Mouse (Mus musculus) lung, postnatal 10 days (tissue): ENCODE results near the gene Tmem131l.
"Not testable (repeated sequence)": the region's sequence is repeated elsewhere in the genome, so short reads cannot be mapped to it uniquely, and the experiment has no call there.

Source experiments
- DNase-seq: peaks from one replicate; pipeline ENCODE4 v3.0.0; 2021

Tmem131l gene

GRCm38 (mm10) chr3:83902943-83903342 lies 137.0 kb downstream of the Tmem131l start:
- DNase-seq: no peak

GRCm38 (mm10) chr3:83902459-83902858 lies 137.5 kb downstream of the Tmem131l start:
- DNase-seq: no peak

GRCm38 (mm10) chr3:83900756-83901373 lies 139.1 kb downstream of the Tmem131l start:
- no peak for DNase-seq

GRCm38 (mm10) chr3:83899556-83899955 lies 140.4 kb downstream of the Tmem131l start:
- peak; percentile 72 for DNase-seq

- no peak for DNase-seq
These were observed 141.7 kb downstream of the Tmem131l start for GRCm38 (mm10) chr3:83898246-83898645.

- no peak for DNase-seq
These were observed 144.2 kb downstream of the Tmem131l start for GRCm38 (mm10) chr3:83895811-83896210.

GRCm38 (mm10) chr3:83895111-83895510 lies 144.9 kb downstream of the Tmem131l start:
- no peak for DNase-seq

GRCm38 (mm10) chr3:83885163-83885562 lies 154.8 kb downstream of the Tmem131l start:
- DNase-seq: no peak

GRCm38 (mm10) chr3:83879261-83880050 lies 160.5 kb downstream of the Tmem131l start:
- DNase-seq: not testable (repeated sequence)

- no peak for DNase-seq
These were observed 161.2 kb downstream of the Tmem131l start for GRCm38 (mm10) chr3:83878801-83879200.

- DNase-seq: no peak
These were observed 163.7 kb downstream of the Tmem131l start for GRCm38 (mm10) chr3:83876299-83876698.

GRCm38 (mm10) chr3:83875078-83875477 lies 164.9 kb downstream of the Tmem131l start:
- DNase-seq: not testable (repeated sequence)

GRCm38 (mm10) chr3:83872853-83873252 lies 167.1 kb downstream of the Tmem131l start:
- not testable (repeated sequence) for DNase-seq

- not testable (repeated sequence) for DNase-seq
These were observed 168.0 kb downstream of the Tmem131l start for GRCm38 (mm10) chr3:83871962-83872361.

GRCm38 (mm10) chr3:83871559-83871958 lies 168.4 kb downstream of the Tmem131l start:
- not testable (repeated sequence) for DNase-seq

- DNase-seq: no peak
These were observed 170.2 kb downstream of the Tmem131l start for GRCm38 (mm10) chr3:83869776-83870175.

- DNase-seq: not testable (repeated sequence)
These were observed 172.9 kb downstream of the Tmem131l start for GRCm38 (mm10) chr3:83867026-83867425.

- peak; percentile 27 for DNase-seq
These were observed 174.8 kb downstream of the Tmem131l start for GRCm38 (mm10) chr3:83865216-83865615.

GRCm38 (mm10) chr3:83864064-83864548 lies 175.9 kb downstream of the Tmem131l start:
- no peak for DNase-seq

- DNase-seq: peak; percentile 83
These were observed 177.0 kb downstream of the Tmem131l start for GRCm38 (mm10) chr3:83862956-83863355.

GRCm38 (mm10) chr3:83859595-83859994 lies 180.4 kb downstream of the Tmem131l start:
- no peak for DNase-seq

GRCm38 (mm10) chr3:83859071-83859470 lies 180.9 kb downstream of the Tmem131l start:
- no peak for DNase-seq

- no peak for DNase-seq
These were observed 182.4 kb downstream of the Tmem131l start for GRCm38 (mm10) chr3:83857621-83858020.

- DNase-seq: no peak
These were observed 184.3 kb downstream of the Tmem131l start for GRCm38 (mm10) chr3:83855643-83856042.
